Mouse (Mus musculus): ENCODE results near the gene Acrv1. TPM values are rescaled to one million over a fixed set of nuclear protein-coding genes. Genes with fewer than 3 reads are reported as not detected.

The Acrv1 gene
- not detected for polyA plus RNA-seq (2014; fragmentation: Illumina TruSeq; extraction: RNeasy Lipid Tissue Mini Kit (QIAGEN cat#74804); ENCODE audit: low read depth, low replicate concordance)

DNA sequence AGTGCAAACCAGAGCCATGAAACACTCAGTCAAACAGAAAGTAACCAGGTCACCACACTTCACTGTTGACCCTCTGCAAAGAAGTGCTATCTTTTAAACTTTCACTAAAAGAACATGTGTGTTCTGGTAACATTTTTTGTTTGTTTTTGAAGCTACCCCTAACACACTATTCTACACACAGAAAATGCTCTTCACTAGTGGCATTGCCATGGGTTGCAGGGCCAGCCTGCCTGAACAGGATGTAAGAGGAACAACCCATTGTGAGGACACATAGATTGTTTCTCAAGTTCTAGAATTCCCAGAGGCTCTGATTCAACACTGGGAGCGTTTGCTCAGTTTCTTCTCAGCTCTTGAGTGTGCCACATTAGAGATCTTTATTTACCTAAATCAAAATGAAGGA lies at the start of gene Acrv1:
Gene Acrv1, plus strand, starts transcription at position 301 of the 400 bp plus-strand sequence.

GRCm38 (mm10) chr9:36643276-36643675 lies 49.7 kb upstream of the Acrv1 start, which contains the start of gene A630095E13Rik:
Gene A630095E13Rik (minus strand): TSS chr9:36643376.

GRCm38 (mm10) chr9:36727034-36727755 lies 34.2 kb downstream of the Acrv1 start, which contains the start of gene Chek1:
Gene Chek1 (minus strand): TSS chr9:36727065.

Other genes starting within 250 kb of the Acrv1 start
- gene Gm9513, start 217.6 kb upstream of the Acrv1 start, polyA plus RNA-seq (2014; fragmentation: Illumina TruSeq; extraction: RNeasy Lipid Tissue Mini Kit (QIAGEN cat#74804); ENCODE audit: low read depth, low replicate concordance): not detected
- gene Gm5615, start 151.3 kb upstream of the Acrv1 start, polyA plus RNA-seq (2014; fragmentation: Illumina TruSeq; extraction: RNeasy Lipid Tissue Mini Kit (QIAGEN cat#74804); ENCODE audit: low read depth, low replicate concordance): not detected
- not detected for gene Gm17689, start 110.6 kb upstream of the Acrv1 start, polyA plus RNA-seq (2014; fragmentation: Illumina TruSeq; extraction: RNeasy Lipid Tissue Mini Kit (QIAGEN cat#74804); ENCODE audit: low read depth, low replicate concordance)
- not detected for gene A630095E13Rik, start 49.8 kb upstream of the Acrv1 start, polyA plus RNA-seq (2014; fragmentation: Illumina TruSeq; extraction: RNeasy Lipid Tissue Mini Kit (QIAGEN cat#74804); ENCODE audit: low read depth, low replicate concordance)
- gene Chek1, start 33.8 kb downstream of the Acrv1 start, polyA plus RNA-seq (2014; fragmentation: Illumina TruSeq; extraction: RNeasy Lipid Tissue Mini Kit (QIAGEN cat#74804); ENCODE audit: low read depth, low replicate concordance): 9.1 TPM
- gene Stt3a, start 74.5 kb downstream of the Acrv1 start, polyA plus RNA-seq (2014; fragmentation: Illumina TruSeq; extraction: RNeasy Lipid Tissue Mini Kit (QIAGEN cat#74804); ENCODE audit: low read depth, low replicate concordance): 390 TPM
- 245 TPM for gene Ei24, start 104.2 kb downstream of the Acrv1 start, polyA plus RNA-seq (2014; fragmentation: Illumina TruSeq; extraction: RNeasy Lipid Tissue Mini Kit (QIAGEN cat#74804); ENCODE audit: low read depth, low replicate concordance)
- gene Fez1, start 128.6 kb downstream of the Acrv1 start, polyA plus RNA-seq (2014; fragmentation: Illumina TruSeq; extraction: RNeasy Lipid Tissue Mini Kit (QIAGEN cat#74804); ENCODE audit: low read depth, low replicate concordance): 5.1 TPM